Mouse (Mus musculus): Measurements from ENCODE around the gene Lmna. TPM values are rescaled to one million over a fixed set of nuclear protein-coding genes. Genes with fewer than 3 reads are reported as not detected.

Gene Lmna
- total and polyA plus RNA-seq, 3 experiments, result 128 to 388 (median 302) TPM

GRCm38 (mm10) chr3:88553880-88554586, 44.3 kb upstream of the Lmna start (continued):
- TF ChIP-seq RAD21 (IDR thresholded peaks at IDR 0.05; ENCODE audit: low read depth, low read length) (no peak), POLR2AphosphoS5 (IDR thresholded peaks at IDR 0.05; ENCODE audit: borderline replicate concordance, low read depth, low read length) (no peak), TBP (IDR thresholded peaks at IDR 0.05; ENCODE audit: low read depth, low read length) (peak; percentile 80), E2F4 (IDR thresholded peaks at IDR 0.05; ENCODE audit: borderline replicate concordance, low read depth, low read length) (no peak), MXI1 (IDR thresholded peaks at IDR 0.05; ENCODE audit: low read depth, low read length) (peak; percentile 66), MAX (IDR thresholded peaks at IDR 0.05; ENCODE audit: low read length) (peak; percentile 41; the same call in 1 of the 2 replicates), USF2 (IDR thresholded peaks at IDR 0.05; ENCODE audit: borderline replicate concordance in 1 of 2, insufficient read depth in 1 of 2, low read depth in 1 of 2, low read length in 2 of 2) (no peak), JUND (IDR thresholded peaks at IDR 0.05; ENCODE audit: low read depth, low read length) (peak; percentile 90; the same call in 1 of the 2 replicates), TCF12 (IDR thresholded peaks at IDR 0.05; ENCODE audit: low read depth, low read length) (no peak), CHD1 (IDR thresholded peaks at IDR 0.05; ENCODE audit: low read depth, low read length) (peak; percentile 79; the same call in 1 of the 2 replicates)

GRCm38 (mm10) chr3:88553525-88553879, 43.7 kb upstream of the Lmna start, which contains the start of gene Ubqln4:
Gene Ubqln4, plus strand, starts transcription at chr3:88553758.
- Histone ChIP-seq H3K36me3 (ENCODE audit: control insufficient read depth in 1 of 2, insufficient read depth in 2 of 2, low read length in 2 of 2) (peaks cover 6 to 9% of the 10 kb centered on the region in 2 experiments), H3K27ac (ENCODE audit: control insufficient read depth, low read depth, low read length) (peak within 1 kb of the TSS; percentile 91), H3K79me2 (ENCODE audit: control insufficient read depth, insufficient read depth, low read length, poor library complexity) (peaks cover 24% of the 10 kb centered on the region), H3K4me3 (ENCODE audit: control insufficient read depth in 1 of 2, insufficient read depth in 1 of 2, low read depth in 2 of 2, low read length in 2 of 2) (peak within 1 kb of the TSS; percentile 84 to 90), H3K9me3 (replicated peaks; ENCODE audit: insufficient read depth, low read length) (no peaks in the 10 kb centered on the region), H3K27me3 (ENCODE audit: control insufficient read depth in 1 of 2, insufficient read depth in 2 of 2, low read length in 2 of 2) (no peaks in the 10 kb centered on the region), H3K9ac (ENCODE audit: control insufficient read depth, low read depth, low read length, poor library complexity, severe bottlenecking) (peak within 1 kb of the TSS; percentile 93), H3K4me1 (ENCODE audit: control insufficient read depth in 1 of 2, insufficient read depth in 2 of 2, low read length in 2 of 2) (peaks cover 3 to 5% of the 10 kb centered on the region in 2 experiments; a peak in 2 of 4 replicates)
- peak; percentile 94 for DNase-seq (ENCODE audit: low read depth, low spot score)
- TF ChIP-seq GATA1 (IDR thresholded peaks at IDR 0.05; ENCODE audit: low read depth, low read length) (no peak), POLR2AphosphoS5 (IDR thresholded peaks at IDR 0.05; ENCODE audit: borderline replicate concordance, low read depth, low read length) (0 out of 2 replicates have a peak, but pooled peaks have one; percentile 3), CHD2 (IDR thresholded peaks at IDR 0.05; ENCODE audit: low read length) (no peak), E2F4 (IDR thresholded peaks at IDR 0.05; ENCODE audit: borderline replicate concordance, low read depth, low read length) (0 out of 2 replicates have a peak, but pooled peaks have one; percentile 57), CTCF (IDR thresholded peaks at IDR 0.05 in 2 of 3, conservative IDR thresholded peaks at IDR 0.05 in 1 of 3; ENCODE audit: control insufficient read depth in 1 of 3, insufficient read depth in 1 of 3, low read depth in 2 of 3, low read length in 3 of 3, poor library complexity in 1 of 3, severe bottlenecking in 1 of 3) (peak; percentile 55 to 95 (median 74); a peak in 5 of 6 replicates), MAX (IDR thresholded peaks at IDR 0.05; ENCODE audit: low read length) (peak; percentile 49; the same call in 1 of the 2 replicates), SIN3A (IDR thresholded peaks at IDR 0.05; ENCODE audit: low read length) (peak; percentile 73; the same call in 1 of the 2 replicates), EP300 (IDR thresholded peaks at IDR 0.05; ENCODE audit: low read depth in 1 of 2, low read length in 2 of 2) (no peak), MEF2A (IDR thresholded peaks at IDR 0.05; ENCODE audit: extremely low read depth, insufficient replicate concordance, low read depth, low read length, poor library complexity, severe bottlenecking) (no peak), ETS1 (IDR thresholded peaks at IDR 0.05; ENCODE audit: low read depth, low read length) (0 out of 2 replicates have a peak, but pooled peaks have one; percentile 30), MYB (IDR thresholded peaks at IDR 0.05; ENCODE audit: low read depth, low read length) (no peak), NELFE (IDR thresholded peaks at IDR 0.05; ENCODE audit: low read depth, low read length) (peak; percentile 92), GABPA (IDR thresholded peaks at IDR 0.05; ENCODE audit: low read depth, low read length) (peak; percentile 48; the same call in 1 of the 2 replicates), POLR2A (IDR thresholded peaks at IDR 0.05; ENCODE audit: control insufficient read depth in 1 of 2, insufficient read depth in 1 of 2, low read depth in 1 of 2, low read length in 2 of 2, poor library complexity in 1 of 2) (peak; percentile 66 to 94), JUND (IDR thresholded peaks at IDR 0.05; ENCODE audit: low read depth, low read length) (no peak), ZC3H11A (IDR thresholded peaks at IDR 0.05; ENCODE audit: low read depth, low read length) (no peak), MYC (IDR thresholded peaks at IDR 0.05; ENCODE audit: low read depth, low read length) (no peak; the same call in 1 of the 2 replicates), MXI1 (IDR thresholded peaks at IDR 0.05; ENCODE audit: low read depth, low read length) (peak; percentile 75; the same call in 1 of the 2 replicates), MAFK (IDR thresholded peaks at IDR 0.05; ENCODE audit: borderline replicate concordance, low read depth, low read length) (no peak), ZNF384 (IDR thresholded peaks at IDR 0.05; ENCODE audit: low read depth, low read length) (no peak), TAL1 (IDR thresholded peaks at IDR 0.05; ENCODE audit: low read length) (no peak), KAT2A (conservative IDR thresholded peaks at IDR 0.05; ENCODE audit: low read depth, low read length) (no peak; the same call in 1 of the 2 replicates), POLR2AphosphoS2 (IDR thresholded peaks at IDR 0.05; ENCODE audit: low read length) (peak; percentile 66), USF2 (IDR thresholded peaks at IDR 0.05; ENCODE audit: borderline replicate concordance in 1 of 2, insufficient read depth in 1 of 2, low read depth in 1 of 2, low read length in 2 of 2) (no peak), TBP (IDR thresholded peaks at IDR 0.05; ENCODE audit: low read depth, low read length) (no peak), SMC3 (IDR thresholded peaks at IDR 0.05; ENCODE audit: low read depth, low read length) (no peak; the same call in 1 of the 2 replicates), ELF1 (IDR thresholded peaks at IDR 0.05; ENCODE audit: low read depth, low read length) (peak; percentile 43; the same call in 1 of the 2 replicates), USF1 (IDR thresholded peaks at IDR 0.05; ENCODE audit: low read depth, low read length) (no peak), ZKSCAN1 (IDR thresholded peaks at IDR 0.05; ENCODE audit: low read depth, low read length) (no peak)

Measured in MEL (cell line).